Mouse (Mus musculus): ENCODE measurements around the gene Shank2.

Gene Shank2

DNA sequence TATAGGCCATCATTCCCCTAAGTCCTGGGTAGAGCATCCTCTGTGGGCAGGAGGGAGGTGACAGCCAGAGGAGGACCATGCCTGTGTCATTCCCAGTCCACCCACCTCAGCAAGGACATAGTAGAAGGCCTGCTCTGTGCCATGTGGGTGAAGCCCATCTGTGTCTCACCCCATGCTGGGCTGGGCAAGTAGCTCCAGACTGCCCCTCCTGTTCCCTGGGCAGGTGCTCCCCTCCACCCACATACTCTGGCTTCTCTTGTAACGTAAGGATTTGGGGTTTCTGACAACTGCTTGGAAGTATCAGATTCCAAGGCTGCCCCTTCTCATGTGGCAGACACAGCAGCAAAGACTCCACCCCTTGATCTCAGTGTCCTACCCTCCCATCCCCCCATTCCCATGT lies 227.7 kb downstream of the Shank2 start:
- 40% methylated on average over 1 of the region's 1 CpGs for WGBS

DNA sequence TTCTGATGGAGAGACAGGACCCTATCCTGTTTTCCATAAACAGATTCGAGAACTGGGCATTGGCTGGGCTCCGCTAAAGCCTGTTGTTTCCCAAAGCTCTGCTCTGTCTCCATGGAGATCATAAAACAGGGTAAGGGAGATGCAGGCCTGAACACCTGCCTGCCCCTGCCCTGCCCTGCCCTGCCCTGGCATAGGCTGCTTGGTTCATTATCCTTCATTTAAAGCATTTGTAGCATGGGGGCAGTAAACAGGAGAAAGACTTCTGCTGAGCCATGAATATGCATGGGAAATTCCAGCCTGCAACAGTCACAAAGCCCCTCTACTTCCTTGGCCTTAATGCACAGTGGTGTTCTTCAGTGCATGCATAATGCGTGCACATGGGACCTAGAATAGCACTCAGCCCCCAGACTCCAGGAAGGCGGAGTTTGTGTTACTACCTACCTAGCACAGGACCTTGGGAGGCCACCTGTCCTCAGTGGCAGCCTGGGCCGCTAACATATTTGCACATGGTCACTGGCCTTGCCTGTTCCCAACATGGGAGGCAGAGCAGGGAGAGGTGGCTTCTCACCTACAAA lies 230.5 kb downstream of the Shank2 start:
- WGBS: 54% methylated on average over 5 of the region's 5 CpGs

DNA sequence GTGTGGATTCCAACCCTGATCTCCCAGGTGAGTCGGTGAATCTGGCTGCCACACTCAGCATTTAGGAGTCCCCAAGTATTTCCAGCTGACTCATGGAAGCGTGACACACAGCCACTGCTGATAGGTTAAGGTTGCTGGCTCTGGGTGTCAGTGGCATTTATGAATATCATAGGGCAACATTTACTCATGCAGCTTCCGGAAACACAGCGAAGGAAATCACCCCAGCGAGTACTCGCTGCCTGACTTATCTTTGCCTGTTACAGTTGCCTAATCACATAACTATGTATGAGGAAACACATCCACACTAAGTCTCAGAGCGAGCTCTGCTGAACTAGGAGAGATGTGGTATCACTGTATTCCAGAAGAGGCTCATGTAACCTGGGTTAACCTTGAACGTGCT lies 231.8 kb downstream of the Shank2 start:
- 64% methylated on average over 8 of the region's 8 CpGs for WGBS

DNA sequence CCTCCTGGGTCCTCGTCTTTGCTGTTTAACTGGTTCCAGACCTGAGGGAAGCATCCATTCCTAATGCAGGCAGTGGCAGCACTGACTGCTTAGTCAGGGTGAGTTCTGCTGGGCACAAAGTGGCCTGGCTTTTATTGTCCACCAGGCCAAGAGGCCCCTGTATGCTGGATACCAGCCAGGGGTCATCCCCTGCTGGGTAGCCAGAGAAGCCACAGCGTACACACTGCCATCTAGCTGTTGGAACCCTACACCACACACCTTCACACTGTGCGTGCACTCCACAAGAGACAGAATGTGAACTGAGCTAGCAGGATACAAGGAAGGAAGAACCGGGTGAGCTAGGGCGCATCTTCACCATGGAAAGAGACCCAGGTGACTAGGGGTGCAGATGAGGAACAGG lies 233.1 kb downstream of the Shank2 start:
- 54% methylated on average over 5 of the region's 5 CpGs for WGBS

DNA sequence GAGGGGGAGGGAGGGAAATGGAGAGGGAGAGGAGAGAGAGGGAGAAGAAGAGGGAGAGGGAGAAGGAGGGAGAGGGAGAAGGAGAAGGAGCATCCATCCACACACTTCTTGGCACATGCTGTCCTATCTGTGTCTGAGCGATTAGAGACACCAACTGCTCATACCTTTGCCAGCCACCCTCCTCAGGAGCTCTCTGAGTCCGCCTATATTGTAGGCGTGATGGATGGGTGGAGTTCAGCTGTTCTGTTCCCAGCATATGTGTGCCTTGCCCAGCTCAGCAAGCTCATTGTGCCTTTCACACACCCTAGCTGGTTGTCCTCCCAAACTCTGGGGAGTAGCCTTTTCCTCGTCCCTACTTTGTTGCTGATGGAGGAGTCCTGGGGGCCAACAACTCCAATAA lies 233.8 kb downstream of the Shank2 start:
- 43% methylated on average over 4 of the region's 4 CpGs for WGBS

DNA sequence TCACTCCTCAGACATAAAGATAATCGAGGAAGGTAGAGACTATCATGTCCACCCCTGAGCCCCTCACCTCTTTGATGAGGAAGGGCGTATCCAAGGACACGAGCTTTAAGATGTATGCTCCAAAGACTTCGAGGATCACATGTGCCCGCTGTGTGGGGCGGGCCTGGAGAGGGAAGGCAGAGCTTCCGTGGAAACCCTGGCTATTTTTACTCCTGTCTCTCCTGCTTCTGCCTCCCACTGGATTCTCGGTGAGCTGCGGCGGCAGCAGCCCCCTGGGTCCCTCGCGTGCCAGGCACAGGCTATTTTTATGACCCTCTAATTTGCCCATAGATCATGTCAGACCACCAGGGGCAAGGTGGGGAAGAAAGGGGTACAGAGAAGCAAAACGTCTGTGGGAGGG lies 235.1 kb downstream of the Shank2 start:
- 40% methylated on average over 13 of the region's 13 CpGs for WGBS

DNA sequence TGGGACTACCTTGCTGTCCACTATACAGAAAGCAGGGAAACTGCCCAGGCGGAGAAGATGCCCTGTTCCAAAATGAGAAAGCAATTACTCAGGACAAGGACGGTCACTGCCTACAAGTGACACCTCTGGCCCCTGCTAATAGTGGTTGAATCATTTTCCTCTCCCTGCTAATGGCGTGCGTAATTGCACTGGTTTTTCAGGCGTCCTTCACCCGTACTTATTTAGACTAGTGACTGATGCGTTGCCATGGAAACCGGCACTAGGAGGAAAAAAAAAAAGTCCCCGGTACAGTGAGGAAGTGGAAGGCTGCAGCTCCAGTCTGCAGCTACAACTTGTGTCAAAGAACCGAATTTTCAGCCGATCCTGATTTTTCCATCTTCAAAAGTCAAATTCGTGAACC lies 236.7 kb downstream of the Shank2 start:
- WGBS: 11% methylated on average over 12 of the region's 12 CpGs

DNA sequence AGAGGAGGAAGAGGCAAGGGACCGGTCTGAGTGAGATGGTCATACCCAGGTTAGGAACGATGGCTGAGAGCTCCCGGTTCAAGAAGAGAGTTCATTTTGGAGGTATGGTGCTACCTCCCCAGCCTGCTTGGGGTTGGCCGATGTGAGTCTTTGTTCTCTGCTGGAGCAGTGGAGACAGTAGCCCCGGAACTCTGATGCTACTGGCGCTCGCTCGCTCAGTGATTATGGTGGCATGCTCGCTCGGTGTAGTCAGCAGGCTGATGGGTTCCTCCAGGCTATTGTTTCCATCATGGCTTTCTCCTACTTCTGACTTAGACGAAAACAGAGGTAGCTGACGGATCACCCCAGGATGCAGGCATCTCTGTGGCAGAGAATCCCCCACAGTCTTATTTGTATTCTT lies 237.3 kb downstream of the Shank2 start:
- 23% methylated on average over 12 of the region's 12 CpGs for WGBS

DNA sequence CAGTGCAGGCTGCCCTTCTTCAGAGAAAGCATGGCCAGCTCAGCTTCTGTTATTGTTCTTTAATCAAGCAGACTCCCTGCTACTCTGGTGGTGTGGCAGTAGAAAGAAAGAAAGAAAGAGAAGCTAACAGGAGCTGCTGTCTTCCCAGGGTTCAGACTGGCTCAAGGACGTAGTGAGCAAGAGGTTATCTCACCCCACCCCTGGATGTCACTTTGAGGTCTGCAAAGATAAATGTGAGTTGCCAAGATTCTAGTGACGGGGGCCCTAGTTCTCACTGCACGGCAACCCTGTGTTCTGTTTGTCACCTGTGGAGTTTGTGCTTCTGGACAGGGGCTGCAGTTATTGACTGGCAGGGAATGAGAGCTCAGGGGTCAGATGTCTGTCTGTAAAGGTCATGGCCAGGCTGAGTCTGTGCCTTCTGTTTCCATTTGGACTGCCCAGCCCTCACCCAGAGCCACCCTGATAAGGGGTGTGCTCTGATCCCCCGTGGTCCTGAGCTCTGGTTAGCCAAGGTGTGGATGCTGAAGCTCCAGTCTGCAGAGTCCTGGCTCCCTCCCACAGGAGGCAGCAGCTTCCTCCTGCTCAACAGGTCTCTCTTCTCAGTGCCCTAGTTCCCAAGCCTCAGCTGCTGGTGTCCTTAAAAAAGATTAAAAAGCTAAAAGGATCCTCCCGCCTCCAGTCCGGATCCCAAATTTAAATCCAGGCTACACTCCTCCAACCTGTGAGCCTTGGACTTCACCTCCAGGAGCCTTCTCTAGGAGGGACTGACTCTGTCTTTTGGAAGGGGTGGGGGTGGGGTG lies 238.0 kb downstream of the Shank2 start:
- 20% methylated on average over 6 of the region's 6 CpGs for WGBS

DNA sequence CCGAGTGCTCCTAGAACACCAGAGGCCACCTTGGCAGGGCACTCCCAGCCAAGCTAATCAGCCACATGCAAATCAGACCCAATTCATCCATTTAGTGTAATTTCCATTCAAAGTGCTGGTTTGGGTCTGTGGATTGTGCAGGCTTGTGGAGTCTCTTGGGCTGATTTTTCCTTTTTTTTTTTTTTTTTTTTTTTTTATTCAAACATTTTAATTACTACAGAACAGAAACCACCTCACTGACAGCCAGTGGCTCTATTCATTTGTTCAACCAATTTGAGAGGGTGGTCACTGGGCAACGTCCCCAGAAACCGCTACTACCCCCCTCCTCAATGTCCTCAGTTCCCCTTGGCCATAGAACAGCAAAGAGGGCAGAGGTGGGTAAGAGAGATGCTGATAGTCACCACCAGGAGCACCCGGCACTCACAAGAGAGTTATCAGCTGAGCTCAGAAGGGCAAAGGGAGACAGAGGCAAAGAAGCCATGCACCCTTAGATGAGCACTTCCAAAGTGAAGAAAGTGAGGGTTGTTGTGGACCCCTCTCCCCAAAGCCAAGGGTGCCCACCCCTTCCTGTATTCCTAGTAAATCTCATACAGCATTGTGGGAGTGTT lies 239.1 kb downstream of the Shank2 start:
- 26% methylated on average over 4 of the region's 4 CpGs for WGBS

DNA sequence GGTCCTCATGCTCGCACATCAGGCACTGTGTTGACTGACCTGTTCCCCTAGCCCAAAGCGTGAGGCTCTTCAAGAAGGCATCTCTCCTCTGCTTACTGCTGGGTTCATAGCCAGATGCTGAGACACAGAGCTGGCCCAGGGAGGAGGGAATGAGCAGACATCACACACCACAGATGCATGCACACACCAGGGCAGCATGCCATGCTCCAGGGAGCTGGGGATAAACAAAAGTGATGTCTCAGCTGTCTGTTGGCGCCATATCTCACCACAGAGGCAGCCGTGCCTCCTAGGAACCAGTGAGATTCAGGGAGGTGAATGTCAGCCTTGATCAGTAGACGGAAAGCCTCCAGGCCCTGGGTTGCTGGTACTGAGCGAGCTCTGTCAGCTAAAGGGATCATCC lies 242.5 kb downstream of the Shank2 start:
- WGBS: 73% methylated on average over 6 of the region's 6 CpGs

DNA sequence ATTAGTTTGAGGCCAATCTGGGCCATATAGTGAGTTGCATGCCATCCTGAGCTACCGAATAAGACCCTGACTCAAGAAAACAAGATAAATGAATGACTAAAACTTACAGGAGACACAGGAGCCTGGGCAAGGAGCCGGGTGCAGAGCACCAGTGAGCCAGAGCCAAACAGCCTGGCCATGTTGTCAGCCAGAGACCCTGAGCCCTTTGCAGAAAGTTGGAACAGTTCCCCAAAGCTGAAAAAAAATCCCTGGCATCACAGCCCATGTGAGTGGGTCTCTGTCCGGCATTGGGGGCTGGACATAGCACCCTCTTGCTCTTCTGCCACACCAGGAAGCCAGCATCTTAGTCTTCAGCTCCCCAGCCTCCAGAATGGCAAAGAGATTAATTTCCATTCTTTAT lies 244.5 kb downstream of the Shank2 start:
- WGBS: 53% methylated on average over 3 of the region's 3 CpGs

DNA sequence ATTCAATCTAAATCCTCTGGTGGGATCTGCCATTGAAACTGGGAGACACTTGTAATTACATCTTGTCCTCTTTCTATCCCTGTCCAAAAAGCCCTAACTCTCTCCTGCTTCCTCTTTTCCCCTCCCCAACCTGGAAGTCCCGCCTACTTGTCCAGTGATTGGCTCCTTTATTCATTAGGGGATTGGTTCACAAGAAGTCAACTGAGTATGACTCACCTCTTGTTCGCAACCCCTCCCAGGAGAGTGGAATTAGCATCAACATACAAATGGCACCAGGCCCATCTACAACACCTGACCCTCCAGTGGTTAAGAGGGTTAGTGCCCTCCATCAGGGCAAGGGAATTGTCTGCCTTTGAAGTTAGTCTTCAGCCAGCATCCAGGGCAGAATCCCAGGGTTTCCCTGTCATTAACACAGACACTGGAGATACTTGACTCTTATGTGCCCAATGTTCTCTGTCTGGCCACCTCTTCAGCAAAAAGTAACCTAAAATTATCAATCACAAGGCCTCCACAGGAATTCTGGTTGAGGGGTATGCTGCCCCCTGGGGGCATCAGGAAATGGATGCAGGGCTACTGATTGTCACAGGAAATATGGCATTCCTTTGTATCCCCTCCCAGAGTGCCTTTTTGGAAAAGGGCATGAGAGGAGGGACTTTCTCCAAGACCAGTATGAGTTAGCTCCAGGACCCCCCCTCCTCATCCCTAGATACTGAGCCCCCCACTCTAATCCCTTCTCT lies 247.1 kb downstream of the Shank2 start:
- WGBS: 70% methylated on average over 2 of the region's 2 CpGs

DNA sequence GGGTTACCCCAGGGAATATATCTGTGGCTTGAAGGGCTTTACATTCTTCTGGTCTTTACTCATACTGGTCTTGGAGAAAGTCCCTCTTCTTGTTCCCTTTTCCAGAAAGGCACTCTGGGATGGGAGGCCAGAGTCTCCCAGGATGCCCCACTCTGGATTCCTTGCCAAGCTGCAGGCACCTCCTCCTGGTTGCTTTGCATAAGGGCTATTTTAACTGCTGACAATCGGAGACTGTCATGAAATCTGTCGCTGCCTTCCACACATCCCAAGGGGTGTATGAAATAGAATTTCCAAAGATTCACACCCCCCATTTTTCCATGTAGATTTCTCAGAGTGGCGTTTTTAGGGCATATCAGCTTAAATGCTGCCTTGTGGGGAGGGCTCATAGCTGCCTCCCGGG lies 249.1 kb downstream of the Shank2 start:
- WGBS: 28% methylated on average over 4 of the region's 4 CpGs

DNA sequence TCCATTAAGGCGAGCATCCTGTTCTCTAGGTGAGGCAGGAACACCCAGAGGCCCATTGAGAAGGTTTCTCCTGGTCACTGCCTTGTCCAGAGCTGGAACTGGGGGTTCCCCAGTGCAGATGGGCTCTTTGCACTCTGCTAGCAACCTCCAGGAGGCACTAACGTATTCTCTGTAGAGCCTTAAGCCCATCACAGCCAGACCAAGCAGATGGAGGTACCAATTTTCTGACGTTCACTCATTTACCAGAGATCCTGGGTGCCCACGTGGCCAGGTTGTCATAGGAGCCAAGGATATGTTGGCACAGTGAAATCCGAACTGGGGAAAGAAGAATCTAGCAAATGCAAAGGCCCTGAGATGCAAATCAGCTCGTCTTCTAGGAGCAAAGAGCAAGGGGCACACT lies 249.5 kb downstream of the Shank2 start:
- 30% methylated on average over 6 of the region's 6 CpGs for WGBS

DNA sequence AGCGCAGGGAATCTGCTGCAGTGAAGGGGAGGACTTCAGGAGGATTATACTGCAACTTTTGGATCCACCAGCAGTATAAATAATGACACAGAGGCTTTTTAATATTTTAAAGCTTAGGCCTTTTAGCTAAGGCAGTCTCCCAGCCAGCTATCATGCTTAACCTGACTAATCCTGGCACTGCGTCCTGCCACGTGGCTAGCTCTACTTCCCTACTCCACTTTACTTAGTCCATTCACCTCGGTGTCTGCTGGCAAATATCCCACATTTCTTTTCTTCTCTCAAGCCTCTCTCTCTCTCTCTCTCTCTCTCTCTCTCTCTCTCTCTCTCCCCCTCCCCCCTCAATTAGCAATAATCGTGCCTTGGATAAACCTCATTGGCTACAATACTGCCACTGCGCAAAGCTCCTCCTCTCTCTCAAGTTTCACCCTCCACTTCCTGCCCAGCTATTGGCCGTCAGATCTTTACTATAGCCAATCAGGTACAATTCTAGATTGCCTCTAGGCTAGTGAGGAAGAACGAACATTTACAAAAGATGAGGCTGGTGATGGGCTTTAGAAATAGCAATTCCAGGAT lies 253.0 kb downstream of the Shank2 start:
- 28% methylated on average over 8 of the region's 8 CpGs for WGBS

DNA sequence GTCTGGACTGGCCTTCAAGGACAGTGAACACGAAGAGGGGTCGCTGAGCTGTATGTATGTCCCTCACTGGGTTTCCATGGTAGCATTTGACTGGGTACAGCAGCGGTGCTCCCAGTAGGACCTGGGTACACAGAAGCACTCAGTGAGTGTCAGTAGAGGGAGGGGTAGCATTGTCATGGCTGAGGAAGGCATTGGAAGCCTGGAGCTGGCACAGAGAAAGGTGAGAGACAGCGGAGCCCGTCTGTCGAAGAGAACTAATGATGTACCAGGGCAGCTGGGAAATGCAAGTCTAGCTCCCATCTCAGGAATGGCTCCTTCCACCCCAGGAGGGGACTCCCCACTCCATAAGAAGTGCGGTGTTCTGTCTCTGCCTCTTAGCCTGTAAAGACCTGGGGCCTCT lies 256.1 kb downstream of the Shank2 start:
- 69% methylated on average over 7 of the region's 7 CpGs for WGBS

DNA sequence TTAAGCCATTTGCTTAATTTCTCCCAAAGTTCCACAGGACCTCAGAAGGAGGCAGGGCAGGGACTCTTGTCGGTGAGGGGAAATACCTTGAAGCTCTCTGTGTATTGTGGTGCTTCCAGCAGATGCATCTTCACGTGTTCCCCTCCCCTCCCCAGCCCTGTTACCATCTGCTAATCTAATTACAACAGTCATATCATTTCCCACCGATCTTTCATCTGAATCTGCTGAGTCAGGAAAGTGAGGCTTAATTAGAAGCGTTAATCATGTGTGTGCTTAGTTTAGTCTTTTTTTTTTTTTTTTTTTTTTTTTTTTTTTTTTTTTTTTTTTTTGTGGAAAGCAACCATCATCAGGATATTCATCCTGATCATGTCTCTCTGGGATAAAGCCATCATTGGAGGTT lies 256.6 kb downstream of the Shank2 start:
- 42% methylated on average over 4 of the region's 4 CpGs for WGBS

DNA sequence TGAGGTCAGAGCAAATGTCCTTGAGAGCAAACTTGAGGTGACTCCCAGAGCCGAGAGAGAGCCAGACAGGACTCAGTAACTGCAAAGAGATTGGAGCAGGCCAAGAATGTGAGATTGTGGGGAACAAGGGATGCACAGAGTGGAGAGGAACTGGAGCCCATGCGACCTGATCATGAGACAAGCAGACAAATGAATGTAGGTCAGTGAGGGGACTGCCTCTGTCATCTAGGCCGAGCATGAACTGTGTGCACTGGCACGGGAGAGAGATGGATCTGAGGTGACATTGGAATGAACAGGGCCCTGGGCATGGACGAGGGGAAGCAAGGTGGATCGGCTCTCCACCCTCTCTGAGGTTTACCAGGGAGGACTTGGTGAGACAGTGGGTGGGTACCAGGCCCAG lies 260.9 kb downstream of the Shank2 start:
- WGBS: 79% methylated on average over 6 of the region's 6 CpGs

DNA sequence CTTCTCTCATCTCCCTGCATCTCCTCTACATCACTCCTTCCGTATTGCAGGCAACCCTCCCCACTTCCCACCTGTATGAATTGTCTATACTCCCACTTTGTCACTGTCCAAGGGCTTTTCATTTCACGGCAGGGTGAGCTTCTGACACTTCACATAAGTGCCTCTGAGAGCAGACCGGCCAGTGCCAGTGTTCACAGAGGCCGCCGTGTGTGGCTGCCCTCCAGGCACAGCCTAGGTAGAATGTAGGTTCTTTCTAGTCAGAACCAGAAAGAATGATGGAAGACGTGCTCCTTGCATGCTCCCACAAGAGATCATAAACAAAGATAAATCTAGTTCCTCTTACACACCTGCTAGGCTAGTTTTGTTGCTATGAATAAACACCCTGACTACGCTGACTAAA lies 265.0 kb downstream of the Shank2 start:
- WGBS: 66% methylated on average over 7 of the region's 7 CpGs

DNA sequence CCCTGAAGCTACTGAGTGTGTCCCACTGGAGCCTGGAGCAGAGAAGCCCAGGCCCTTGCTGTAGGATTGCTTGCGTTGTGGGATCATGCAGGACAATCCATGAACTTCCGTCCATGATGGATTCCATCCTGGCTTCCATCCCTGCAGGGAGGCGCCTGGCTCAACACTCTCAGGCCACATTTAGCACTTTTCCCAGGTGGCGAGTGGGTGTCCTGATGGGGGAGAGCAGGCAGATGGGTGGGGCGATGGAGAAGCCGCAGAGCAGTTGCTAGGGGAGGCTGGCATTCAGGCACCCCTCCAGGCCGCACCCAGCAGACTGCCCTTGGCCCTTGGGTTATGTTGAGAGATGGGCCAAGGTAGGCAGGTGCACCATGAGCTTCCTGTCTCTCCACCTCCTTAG lies 266.6 kb downstream of the Shank2 start:
- WGBS: 46% methylated on average over 7 of the region's 7 CpGs

DNA sequence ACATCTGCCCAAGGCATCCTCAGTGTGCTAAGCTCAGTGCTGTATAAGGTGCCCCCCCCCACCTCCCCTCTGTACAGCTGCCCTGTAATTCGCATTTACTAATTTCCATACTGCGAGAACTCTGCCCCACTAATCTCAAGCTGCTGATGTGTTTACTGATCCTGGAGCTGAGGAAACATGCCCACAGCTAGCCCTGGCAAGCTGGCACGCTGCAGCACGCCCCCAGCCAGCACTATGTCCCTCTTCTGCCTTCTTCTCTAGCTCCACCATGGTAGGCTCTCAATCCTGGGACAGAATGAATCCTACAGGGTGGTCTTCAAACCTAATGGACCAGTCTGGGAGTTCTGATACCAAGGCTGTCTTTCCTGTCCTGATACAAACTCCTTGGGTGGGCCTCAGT lies 267.1 kb downstream of the Shank2 start:
- WGBS: 49% methylated on average over 4 of the region's 4 CpGs

Data from cerebral cortex, adult 2 months (tissue).